Mouse (Mus musculus) lung, postnatal 0 days (tissue): ENCODE measurements around the gene Ncan.

Experiments used
- CTCF ChIP-seq: IDR thresholded peaks from 2 replicates; pipeline ENCODE4 v1.5.1; 2016; ENCODE audit warnings: antibody characterized with exemption, mild to moderate bottlenecking
- EP300 ChIP-seq: IDR thresholded peaks from 2 replicates; pipeline ENCODE4 v1.6.1; 2016; ENCODE audit warnings: antibody characterized with exemption, mild to moderate bottlenecking, control low read depth

- TF ChIP-seq CTCF = no peak
- TF ChIP-seq EP300 = no peak
Measured at GRCm38 (mm10) chr8:70104922-70105321, 15.8 kb downstream of the Ncan start.
